Mouse (Mus musculus) Patski (cell line): ENCODE measurements around the gene Trim14. TPM values are rescaled to one million over a fixed set of nuclear protein-coding genes. Genes with fewer than 3 reads are reported as not detected.

Experiments used
- ATAC-seq: fragments of 100-300 bp; one replicate; pipeline ENCODE4 v1.8.0; 2021
- CTCF ChIA-PET: fragments of 350-600 bp; sonication (Branson Sonifier 250); formaldehyde crosslinking; loops from one replicate; lab custom pipeline; 2022; ENCODE audit warnings: inconsistent platforms; lab: Charles Lee
- POLR2A ChIA-PET: fragments of 350-600 bp; sonication (Branson Sonifier 250); formaldehyde crosslinking; loops from one replicate; lab custom pipeline; 2022; ENCODE audit warnings: antibody characterized with exemption, inconsistent platforms; lab: Charles Lee
- DNase-seq: peaks from one replicate; pipeline ENCODE4 v3.0.0-alpha.2; 2011; ENCODE audit warnings: low read depth, low spot score
- H3K27me3 ChIP-seq: fragments of 371-371 bp; one replicate; pipeline ENCODE4 v1.5.1; 2021
- CTCF ChIP-seq: fragments of 100-300 bp; IDR thresholded peaks from one replicate; pipeline ENCODE4 v1.5.1; 2021
- in situ Hi-C: fragments of 300-500 bp; cut with MboI; formaldehyde crosslinking; loops from 3 replicates; pipeline ENCODE4 v1.11.1; 2018; ENCODE audit warnings: low pct_unique_long_range_greater_than_20kb, mixed read lengths
- polyA plus RNA-seq: library from polyadenylated mRNA; unstranded; gene quantifications from one replicate; pipeline ENCODE4 v1.2.3, GENCODE M21; 2021

Gene Trim14
- polyA plus RNA-seq, 1 experiment from 2014 or later, result 0.44 TPM

DNA sequence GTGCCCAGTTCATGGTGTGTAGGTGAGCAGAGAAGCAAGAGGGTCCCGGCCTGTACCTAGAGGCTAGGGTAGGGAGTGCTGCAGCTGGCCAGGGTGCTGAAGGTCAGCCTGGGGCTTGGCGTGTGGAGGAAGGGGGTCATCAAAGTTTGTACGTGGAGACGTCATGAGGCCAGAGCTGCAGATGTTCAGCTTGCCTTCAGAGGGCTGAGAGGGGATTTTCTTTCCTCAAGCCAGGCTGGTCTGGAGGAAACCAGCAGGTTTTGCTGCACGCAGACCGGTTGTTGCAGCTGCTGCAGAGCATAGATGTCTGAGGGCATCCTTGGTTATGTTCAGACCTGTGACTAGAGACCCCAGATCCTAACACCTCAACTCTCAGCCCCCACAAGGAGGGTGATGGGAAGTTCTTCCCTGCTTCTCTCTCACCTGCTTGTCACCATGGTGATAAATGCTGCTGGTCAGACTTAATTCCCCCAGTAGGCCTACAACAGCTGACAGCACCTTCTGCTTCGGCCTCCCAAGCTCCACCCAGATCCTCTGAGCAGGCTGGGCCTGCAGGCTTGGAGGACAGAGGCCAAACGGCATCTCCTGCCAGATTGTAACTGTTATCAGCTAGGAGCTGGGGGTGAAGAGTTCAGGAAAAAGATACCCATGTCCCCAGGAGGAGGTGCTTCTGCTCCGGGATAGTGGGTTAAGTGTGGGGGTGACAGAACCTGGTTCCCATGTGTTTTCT lies 38.2 kb upstream of the Trim14 start:
- CTCF ChIA-PET, result interaction anchor here (0.9 to 1.8 kb wide), 2 partner anchors 9 to 13 kb away, joined by 3 to 5 read pairs; no protein-coding TSS in a partner anchor
- in situ Hi-C loops, result no loop called here
- POLR2A ChIA-PET, result no interaction called here
- H3K27me3 ChIP-seq, result no peaks in the 10 kb centered on the region
- no peak for TF ChIP-seq CTCF
- no peak for ATAC-seq
- no peak for DNase-seq

DNA sequence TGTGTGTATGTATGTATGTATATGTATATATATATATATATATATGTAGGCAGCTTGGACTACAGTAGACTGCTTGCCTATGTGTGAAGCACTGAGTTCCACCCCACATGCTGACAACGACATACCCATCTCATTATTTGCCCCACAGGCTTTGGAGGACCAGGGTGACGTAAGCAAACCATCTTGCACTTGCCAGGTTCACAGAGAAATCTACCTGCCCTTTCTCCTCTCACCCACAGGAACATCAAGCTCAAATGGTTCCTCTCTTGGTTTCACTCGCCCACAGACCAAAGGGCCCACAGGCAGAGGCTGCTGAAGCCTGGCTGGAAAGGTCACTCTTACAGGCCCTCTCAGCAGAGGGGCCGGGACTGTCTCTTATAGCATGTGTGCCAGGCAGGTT lies 36.7 kb upstream of the Trim14 start:
- H3K27me3 ChIP-seq, result no peaks in the 10 kb centered on the region
- ChIA-PET CTCF (interaction anchor here (1.8 kb wide), 1 partner anchor 14 kb away, joined by 5 read pairs; no protein-coding TSS in a partner anchor), POLR2A (no interaction called here)
- no peak for TF ChIP-seq CTCF
- no peak for ATAC-seq
- in situ Hi-C loops, result no loop called here
- no peak for DNase-seq

DNA sequence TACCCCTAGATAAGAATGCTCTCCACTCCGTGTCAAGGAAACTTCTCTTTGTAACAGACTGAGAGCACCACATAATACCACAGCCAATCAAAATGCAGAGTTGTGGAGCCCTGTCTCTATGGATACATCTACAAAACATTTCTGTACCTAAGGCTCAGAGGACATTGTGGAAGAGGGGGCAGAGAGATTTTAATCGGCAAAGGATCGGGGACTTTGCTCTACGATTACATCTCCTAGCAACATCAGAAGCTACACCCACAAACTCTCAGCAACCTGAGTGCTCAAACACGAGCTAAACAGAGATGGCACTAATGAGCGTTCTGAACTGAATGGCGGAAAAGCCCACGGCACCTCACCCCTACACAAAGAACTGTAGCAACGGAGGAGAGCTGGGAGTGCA lies 35.8 kb upstream of the Trim14 start:
- in situ Hi-C loops, result no loop called here
- no peak for ATAC-seq
- no peaks in the 10 kb centered on the region for H3K27me3 ChIP-seq
- no peak for TF ChIP-seq CTCF
- CTCF ChIA-PET, result no interaction called here
- POLR2A ChIA-PET, result no interaction called here
- DNase-seq, result no peak

DNA sequence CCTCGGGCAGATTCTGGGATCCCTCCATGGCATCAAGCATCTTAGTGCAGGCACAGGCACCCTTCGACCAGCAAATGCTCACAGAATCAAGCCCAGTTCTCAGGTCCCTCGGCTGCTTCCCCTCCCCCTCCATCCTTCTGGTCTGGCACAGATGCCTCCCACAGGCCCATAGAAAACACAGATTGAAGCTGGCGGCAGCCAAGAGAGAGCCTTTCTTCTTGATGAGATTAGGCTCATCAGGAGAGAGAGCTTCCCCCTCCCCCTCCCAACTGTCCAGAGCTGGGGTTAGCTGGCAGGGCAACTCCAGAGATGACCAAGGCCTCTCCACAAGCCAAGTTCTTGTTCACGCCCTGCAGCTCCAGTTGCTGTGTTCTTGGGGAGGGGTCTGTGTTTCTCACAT lies 33.7 kb upstream of the Trim14 start:
- DNase-seq (no peak), ATAC-seq (no peak)
- TF ChIP-seq CTCF, result no peak
- CTCF ChIA-PET, result no interaction called here
- no peaks in the 10 kb centered on the region for H3K27me3 ChIP-seq
- POLR2A ChIA-PET, result no interaction called here
- in situ Hi-C loops, result no loop called here

DNA sequence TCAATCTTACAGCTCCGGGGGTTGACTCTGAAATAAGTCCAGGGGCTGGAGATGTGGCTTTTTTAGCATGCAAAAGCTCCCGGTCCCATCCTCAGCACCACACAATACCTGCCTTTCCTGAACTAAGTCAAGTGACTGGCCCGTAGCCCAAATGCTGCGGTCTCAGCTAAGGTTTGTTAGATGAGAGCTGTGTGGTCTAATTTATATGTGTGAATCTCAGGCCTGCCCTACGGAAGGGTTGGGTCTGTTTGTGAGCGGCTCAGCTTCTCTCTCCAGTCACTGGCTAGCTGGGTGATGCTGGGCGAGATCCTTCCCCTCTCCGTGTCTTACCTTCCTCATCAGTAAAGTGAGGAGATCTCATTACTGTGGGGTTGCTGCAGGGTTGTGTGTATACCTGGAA lies 32.2 kb upstream of the Trim14 start:
- no peak for TF ChIP-seq CTCF
- no peaks in the 10 kb centered on the region for H3K27me3 ChIP-seq
- ATAC-seq (no peak), DNase-seq (no peak)
- CTCF ChIA-PET, result no interaction called here
- in situ Hi-C loops, result no loop called here
- POLR2A ChIA-PET, result no interaction called here

DNA sequence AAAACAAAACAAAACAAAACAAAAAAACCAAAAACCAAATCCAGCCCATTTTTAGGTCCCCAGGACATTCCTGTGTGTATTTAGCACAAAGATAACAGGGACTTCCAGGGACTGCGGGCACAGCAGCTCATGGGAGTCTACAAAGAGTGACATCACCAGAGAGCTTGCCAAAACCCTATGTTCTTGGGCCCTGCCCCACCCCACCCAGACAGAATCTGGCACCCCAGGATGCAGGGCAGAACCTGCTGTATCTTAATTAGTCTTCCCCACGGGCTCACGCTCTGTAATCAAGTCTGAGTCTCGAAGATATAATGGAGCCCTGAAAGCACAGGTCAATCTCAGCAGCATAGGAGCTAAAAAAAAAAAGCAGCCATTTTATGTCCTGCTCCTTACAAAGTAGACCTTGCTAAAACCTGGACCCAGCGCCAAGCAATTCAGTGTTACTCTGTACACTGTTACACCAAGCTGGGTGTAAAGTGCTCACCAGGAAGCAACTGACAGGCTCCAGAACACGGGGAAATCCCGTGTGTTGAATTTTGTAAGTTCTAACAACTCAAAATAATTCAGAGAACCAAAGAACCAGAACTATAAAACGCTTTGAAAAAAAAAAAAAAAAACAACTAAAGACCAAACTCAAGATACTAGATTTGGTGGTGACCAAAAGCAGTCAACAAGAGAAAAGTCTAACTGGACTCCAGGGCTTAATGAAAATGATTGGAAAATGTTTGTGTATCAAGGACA lies 31.2 kb upstream of the Trim14 start:
- CTCF ChIA-PET, result no interaction called here
- in situ Hi-C loops, result no loop called here
- no peak for DNase-seq

DNA sequence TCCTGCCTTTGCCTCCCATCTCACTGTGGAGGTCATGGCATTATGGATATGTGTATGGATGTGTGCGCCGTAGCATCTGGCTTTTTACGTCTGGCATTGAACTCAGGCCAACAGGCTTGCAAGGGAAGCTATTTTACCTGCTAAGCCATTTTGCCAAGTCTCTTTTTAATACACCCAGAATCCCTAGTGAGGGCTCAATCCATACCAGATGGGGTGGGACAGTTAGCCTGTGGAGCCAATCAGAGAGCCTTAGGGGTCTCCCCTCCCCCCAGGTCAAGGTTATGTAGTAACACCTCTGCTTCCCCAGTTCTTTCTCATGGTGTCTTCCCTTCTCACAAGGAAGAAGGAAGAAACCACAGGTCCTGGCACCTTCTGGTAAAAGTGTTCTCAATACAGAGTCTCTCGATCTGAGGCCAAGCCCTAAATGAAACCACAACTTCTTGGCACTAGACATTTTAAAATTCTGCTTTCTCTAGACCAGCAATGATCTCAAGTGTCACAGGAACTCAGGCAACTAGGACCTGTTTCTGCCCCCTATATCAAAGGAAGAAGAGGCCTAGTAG lies 29.5 kb upstream of the Trim14 start:
- in situ Hi-C loops, result no loop called here
- H3K27me3 ChIP-seq, result no peaks in the 10 kb centered on the region
- POLR2A ChIA-PET, result no interaction called here
- ATAC-seq, result no peak
- DNase-seq, result no peak
- CTCF ChIA-PET, result interaction anchor here (1.0 kb wide), 1 partner anchor 8 kb away, joined by 3 read pairs; no protein-coding TSS in a partner anchor
- no peak for TF ChIP-seq CTCF

More for the DNA sequence above, 31.2 kb upstream of the Trim14 start:
- no peak for ATAC-seq
- no peaks in the 10 kb centered on the region for H3K27me3 ChIP-seq
- TF ChIP-seq CTCF, result no peak
- POLR2A ChIA-PET, result no interaction called here

DNA sequence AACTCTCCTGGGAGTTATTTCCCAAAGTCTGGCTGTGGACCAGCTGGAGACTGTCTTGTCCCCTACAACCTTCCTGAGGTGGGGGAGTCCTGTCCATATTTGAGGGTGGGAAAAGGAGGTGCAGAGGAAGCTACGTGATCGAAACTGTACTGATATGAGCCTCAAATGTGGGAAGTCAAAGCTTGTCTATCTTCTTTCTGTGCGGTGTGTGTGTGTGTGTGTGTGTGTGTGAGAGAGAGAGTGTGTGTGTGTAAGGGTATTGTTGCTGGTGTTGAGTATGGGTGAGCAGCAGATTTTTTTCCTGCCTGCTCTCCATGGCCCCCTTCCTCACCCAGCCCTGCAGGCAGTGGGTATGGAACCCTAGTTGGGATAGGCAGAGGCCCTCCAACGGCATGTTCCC lies 28.3 kb upstream of the Trim14 start:
- in situ Hi-C loops, result no loop called here
- TF ChIP-seq CTCF, result no peak
- DNase-seq (no peak), ATAC-seq (no peak)
- no peaks in the 10 kb centered on the region for H3K27me3 ChIP-seq
- ChIA-PET POLR2A (no interaction called here), CTCF (interaction anchor here (1.0 kb wide), 1 partner anchor 9 kb away, joined by 3 read pairs; no protein-coding TSS in a partner anchor)

DNA sequence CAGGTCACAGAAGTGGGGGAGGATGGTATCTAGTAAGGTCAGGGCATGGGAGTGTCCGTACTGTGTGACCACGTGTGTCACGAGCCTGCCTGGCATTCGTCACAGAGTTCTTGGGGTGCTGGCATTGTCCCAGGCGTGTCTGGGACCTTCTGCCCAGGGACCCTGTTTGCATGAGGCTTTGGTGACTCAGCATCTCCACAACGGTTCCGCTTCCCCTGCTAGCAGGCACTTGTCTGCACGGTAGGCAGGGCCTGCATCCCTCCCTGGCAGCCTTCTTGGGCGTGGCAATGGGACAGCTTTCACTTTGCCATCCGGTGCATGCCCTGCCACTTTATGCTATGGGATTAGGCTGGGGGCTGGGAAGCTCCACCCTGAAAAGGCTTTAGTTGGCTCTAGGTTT lies 27.9 kb upstream of the Trim14 start:
- TF ChIP-seq CTCF, result no peak
- POLR2A ChIA-PET, result no interaction called here
- DNase-seq (no peak), ATAC-seq (peak; percentile 65)
- no peaks in the 10 kb centered on the region for H3K27me3 ChIP-seq
- in situ Hi-C loops, result no loop called here
- CTCF ChIA-PET, result no interaction called here

DNA sequence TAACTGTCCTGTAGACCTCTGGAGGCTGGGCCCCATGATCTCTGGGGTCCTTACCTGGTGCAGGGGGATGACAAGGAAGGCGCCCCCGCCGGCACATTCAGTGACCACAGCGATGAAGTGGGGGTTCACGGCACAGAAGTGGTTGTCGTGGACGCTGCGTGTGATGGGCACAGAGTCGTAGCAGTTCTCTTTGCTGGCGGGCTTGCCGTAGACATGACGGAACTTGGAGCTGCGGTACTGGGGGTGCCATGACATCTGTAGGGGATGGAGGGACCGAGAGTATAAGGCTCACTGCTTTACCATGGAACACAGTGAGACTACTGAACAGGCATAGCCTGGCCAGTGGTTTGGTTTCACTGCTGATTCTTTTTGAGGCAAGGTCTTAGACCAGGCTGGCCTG lies 26.9 kb upstream of the Trim14 start:
- TF ChIP-seq CTCF, result no peak
- DNase-seq (no peak), ATAC-seq (no peak)
- in situ Hi-C loops, result no loop called here
- ChIA-PET POLR2A (no interaction called here), CTCF (interaction anchor here (1.3 kb wide), 1 partner anchor 54 kb away, joined by 4 read pairs; no protein-coding TSS in a partner anchor)
- H3K27me3 ChIP-seq, result no peaks in the 10 kb centered on the region

DNA sequence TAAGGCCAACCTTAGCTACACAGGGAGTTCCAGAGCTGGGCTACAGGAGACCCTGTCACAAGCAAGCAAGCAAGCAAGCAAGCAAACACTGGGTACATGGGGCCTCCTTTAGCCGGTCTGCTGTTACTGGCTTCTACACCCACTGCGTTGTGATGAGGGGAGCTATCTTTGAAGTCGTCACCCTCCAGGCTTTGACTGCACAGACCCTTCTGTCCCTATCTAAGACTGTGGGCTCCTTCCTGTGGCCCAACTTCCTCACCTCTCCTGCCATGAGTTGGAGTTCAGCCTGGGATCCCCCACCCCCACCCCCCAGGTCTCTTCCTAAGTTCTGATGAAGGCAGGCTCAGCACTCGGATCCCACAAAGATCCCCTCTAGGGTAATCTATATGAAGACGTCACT lies 26.1 kb upstream of the Trim14 start:
- H3K27me3 ChIP-seq, result no peaks in the 10 kb centered on the region
- CTCF ChIA-PET, result interaction anchor here (1.3 kb wide), 1 partner anchor 54 kb away, joined by 4 read pairs; no protein-coding TSS in a partner anchor
- in situ Hi-C loops, result no loop called here
- POLR2A ChIA-PET, result no interaction called here
- no peak for ATAC-seq
- DNase-seq, result no peak
- TF ChIP-seq CTCF, result no peak
